Mouse (Mus musculus): ENCODE results near the gene Pcsk5.

GRCm38 (mm10) chr19:17553396-17554100, 283.9 kb downstream of the Pcsk5 start:
- TF ChIP-seq POLR2A (IDR thresholded peaks at IDR 0.05; ENCODE audit: low read depth, low read length) (no peak), CTCF (IDR thresholded peaks at IDR 0.05; ENCODE audit: extremely low read depth, insufficient read length, insufficient replicate concordance, low read depth, low read length) (no peak)
